Mouse (Mus musculus) layer of hippocampus, adult 2 months (tissue): Measurements from ENCODE around the gene Mvb12b. TPM values are rescaled to one million over a fixed set of nuclear protein-coding genes. Genes with fewer than 3 reads are reported as not detected.
A peak's percentile ranks its signal among the peaks of the same experiment; 100 is the strongest.

Source experiments
- DNase-seq, 2 experiments: peaks; one replicate each; pipeline ENCODE4 v3.0.0; 2022; ENCODE audit warnings: low spot score in 2 of 2
- H3K27ac ChIP-seq: fragments of 200-600 bp; 2 replicates; pipeline ENCODE4 v1.8.1; 2022
- H3K4me3 ChIP-seq: fragments of 200-600 bp; 2 replicates; pipeline ENCODE4 v1.8.1; 2022; ENCODE audit warnings: mild to moderate bottlenecking
- CTCF ChIP-seq: fragments of 200-600 bp; conservative IDR thresholded peaks from 2 replicates; pipeline ENCODE4 v1.8.1; 2022; ENCODE audit warnings: antibody characterized with exemption, mild to moderate bottlenecking, moderate library complexity
- total RNA-seq, 2 experiments: library from RNA; stranded (reverse); gene quantifications; 2 replicates each; pipeline ENCODE4 v1.2.3; 2021

The Mvb12b gene
- total RNA-seq, 2 experiments from 2014 or later: 82.0 to 83.6 TPM

GRCm38 (mm10) chr2:33764476-33764875 is 123.3 kb downstream of the Mvb12b start:
- Histone ChIP-seq H3K4me3 (no peak overlapping the region), H3K27ac (no peak overlapping the region)
- DNase-seq: no peak
- no peak for TF ChIP-seq CTCF

- no peak for TF ChIP-seq CTCF
- DNase-seq: no peak
- no peak overlapping the region for H3K4me3 ChIP-seq
- no peak overlapping the region for H3K27ac ChIP-seq
These were observed 125.5 kb downstream of the Mvb12b start for GRCm38 (mm10) chr2:33762210-33762609.

- Histone ChIP-seq H3K27ac (no peak overlapping the region; the same call in 1 of the 2 replicates), H3K4me3 (no peak overlapping the region)
- TF ChIP-seq CTCF: no peak
- DNase-seq: peak; percentile 55 to 58
These were observed 127.2 kb downstream of the Mvb12b start for GRCm38 (mm10) chr2:33760571-33760991.

- no peak overlapping the region for H3K4me3 ChIP-seq
- no peak for DNase-seq
- no peak for TF ChIP-seq CTCF
- H3K27ac ChIP-seq: no peak overlapping the region
These were observed 128.3 kb downstream of the Mvb12b start for GRCm38 (mm10) chr2:33759447-33759846.

- Histone ChIP-seq H3K27ac (peak overlapping the region; percentile 73), H3K4me3 (no peak overlapping the region)
- DNase-seq: peak; percentile 49
- no peak for TF ChIP-seq CTCF
These were observed 132.1 kb downstream of the Mvb12b start for GRCm38 (mm10) chr2:33755633-33756020.

- H3K4me3 ChIP-seq: no peak overlapping the region
- peak overlapping the region; percentile 73 for H3K27ac ChIP-seq
- no peak for TF ChIP-seq CTCF
- no peak for DNase-seq
These were observed 132.6 kb downstream of the Mvb12b start for GRCm38 (mm10) chr2:33754980-33755632.

- peak overlapping the region; percentile 73 for H3K27ac ChIP-seq
- no peak for TF ChIP-seq CTCF
- H3K4me3 ChIP-seq: no peak overlapping the region
- no peak for DNase-seq
These were observed 133.5 kb downstream of the Mvb12b start for GRCm38 (mm10) chr2:33754317-33754633.

- DNase-seq: peak; percentile 76 to 84
- peak overlapping the region; percentile 73 for H3K27ac ChIP-seq
- H3K4me3 ChIP-seq: no peak overlapping the region
- peak; percentile 17; the same call in 1 of the 2 replicates for TF ChIP-seq CTCF
These were observed 134.0 kb downstream of the Mvb12b start for GRCm38 (mm10) chr2:33753630-33754316.

- no peak for TF ChIP-seq CTCF
- no peak overlapping the region for H3K27ac ChIP-seq
- no peak overlapping the region for H3K4me3 ChIP-seq
- DNase-seq: no peak
These were observed 137.1 kb downstream of the Mvb12b start for GRCm38 (mm10) chr2:33750611-33751010.

- no peak overlapping the region for H3K4me3 ChIP-seq
- TF ChIP-seq CTCF: peak; percentile 99; the same call in 1 of the 2 replicates
- DNase-seq: peak; percentile 80 to 90
- H3K27ac ChIP-seq: peak overlapping the region; percentile 43; the same call in 1 of the 2 replicates
These were observed 141.3 kb downstream of the Mvb12b start for GRCm38 (mm10) chr2:33746471-33746870.

- Histone ChIP-seq H3K4me3 (no peak overlapping the region), H3K27ac (no peak overlapping the region)
- DNase-seq: no peak
- no peak for TF ChIP-seq CTCF
These were observed 142.0 kb downstream of the Mvb12b start for GRCm38 (mm10) chr2:33745724-33746123.

GRCm38 (mm10) chr2:33737128-33737527 is 150.6 kb downstream of the Mvb12b start:
- Histone ChIP-seq H3K27ac (no peak overlapping the region), H3K4me3 (no peak overlapping the region)
- no peak for DNase-seq
- TF ChIP-seq CTCF: no peak

- peak; percentile 97 for TF ChIP-seq CTCF
- H3K27ac ChIP-seq: peak overlapping the region; percentile 43; the same call in 1 of the 2 replicates
- no peak overlapping the region for H3K4me3 ChIP-seq
- DNase-seq: peak; percentile 60 to 75
These were observed 151.0 kb downstream of the Mvb12b start for GRCm38 (mm10) chr2:33736722-33737121.
